Mouse (Mus musculus): Measurements from ENCODE around the gene Rad18. TPM values are rescaled to one million over a fixed set of nuclear protein-coding genes. Genes with fewer than 3 reads are reported as not detected.
"Not testable (repeated sequence)": the region's sequence is repeated elsewhere in the genome, so short reads cannot be mapped to it uniquely, and the experiment has no call there.

Gene Rad18
- polyA plus RNA-seq, 1 experiment from 2014 or later = 13.7 TPM

DNA sequence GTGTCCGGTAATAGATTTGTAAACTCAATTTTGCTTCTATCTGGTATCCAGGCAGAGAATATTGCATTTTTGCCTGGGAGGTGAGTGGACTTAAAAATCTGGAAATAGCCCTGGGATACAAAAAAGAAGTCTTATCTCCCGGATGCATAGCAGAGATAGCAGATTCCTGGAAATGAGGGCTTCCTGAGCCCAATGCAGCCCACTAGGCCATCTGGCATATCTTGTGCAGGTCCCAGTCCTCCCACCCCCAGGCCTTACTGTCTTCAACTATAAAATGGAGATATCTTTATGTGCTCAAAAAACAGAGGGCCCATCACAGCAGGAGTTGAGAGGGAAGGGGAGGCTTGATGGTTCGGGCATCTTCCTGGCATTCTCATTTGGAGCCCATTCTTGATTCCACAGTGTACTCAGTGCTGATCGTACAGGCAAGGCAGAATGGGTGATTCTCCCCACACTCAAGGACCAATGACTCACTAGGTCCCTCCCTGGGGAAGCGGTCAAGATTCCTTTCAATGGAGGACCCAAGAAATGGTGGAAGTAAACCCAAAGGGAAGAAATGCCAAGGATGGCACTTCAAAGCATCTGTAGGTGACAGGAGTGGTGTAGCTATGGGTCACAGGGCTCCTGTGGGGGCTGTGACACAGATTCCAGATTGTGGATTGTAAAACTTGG lies 24.1 kb upstream of the Rad18 start:
- 64% methylated on average over 5 of the region's 5 CpGs for WGBS
- ATAC-seq (ENCODE audit: low read depth) = 0 out of 2 replicates have a peak, but pooled peaks have one; percentile 52
- Histone ChIP-seq H3K36me3 (peaks cover 50% of the 10 kb centered on the region), H3K27me3 (no peaks in the 10 kb centered on the region), H3K4me1 (replicated peaks) (peaks cover 11% of the 10 kb centered on the region), H3K9me3 (no peaks in the 10 kb centered on the region), H3K4me3 (no peak overlapping the region), H3K4me2 (no peak overlapping the region), H3K9ac (no peak overlapping the region), H3K27ac (replicated peaks) (peak overlapping the region; percentile 70)

DNA sequence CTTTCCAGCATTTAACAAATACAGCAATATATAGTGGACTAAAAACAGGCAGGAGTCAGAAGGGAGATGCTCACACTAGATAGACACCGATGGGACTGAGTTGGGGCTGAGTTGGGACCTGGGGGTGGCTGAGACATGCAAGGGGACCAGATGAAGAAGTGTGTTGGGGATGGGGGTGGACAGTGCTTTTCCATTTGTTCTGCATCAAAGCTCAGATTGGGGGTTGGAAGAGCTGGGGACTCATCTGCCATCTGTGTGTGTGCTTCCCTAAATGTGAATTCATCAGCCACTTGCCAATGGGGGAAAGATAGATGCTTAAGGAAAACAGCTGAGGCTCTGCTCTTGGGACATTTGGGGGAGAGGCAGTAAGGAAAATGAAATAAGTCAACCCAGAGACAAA lies 23.5 kb upstream of the Rad18 start:
- H3K9ac ChIP-seq = no peak overlapping the region
- H3K4me1 ChIP-seq (replicated peaks) = peaks cover 11% of the 10 kb centered on the region
- peak; percentile 26; the same call in 1 of the 2 replicates for ATAC-seq (ENCODE audit: low read depth)
- H3K4me3 ChIP-seq = no peak overlapping the region
- H3K27ac ChIP-seq (replicated peaks) = peak overlapping the region; percentile 70
- H3K4me2 ChIP-seq = no peak overlapping the region
- H3K9me3 ChIP-seq = no peaks in the 10 kb centered on the region
- 47% methylated on average over 1 of the region's 1 CpGs for WGBS
- peaks cover 45% of the 10 kb centered on the region for H3K36me3 ChIP-seq
- H3K27me3 ChIP-seq = no peaks in the 10 kb centered on the region

DNA sequence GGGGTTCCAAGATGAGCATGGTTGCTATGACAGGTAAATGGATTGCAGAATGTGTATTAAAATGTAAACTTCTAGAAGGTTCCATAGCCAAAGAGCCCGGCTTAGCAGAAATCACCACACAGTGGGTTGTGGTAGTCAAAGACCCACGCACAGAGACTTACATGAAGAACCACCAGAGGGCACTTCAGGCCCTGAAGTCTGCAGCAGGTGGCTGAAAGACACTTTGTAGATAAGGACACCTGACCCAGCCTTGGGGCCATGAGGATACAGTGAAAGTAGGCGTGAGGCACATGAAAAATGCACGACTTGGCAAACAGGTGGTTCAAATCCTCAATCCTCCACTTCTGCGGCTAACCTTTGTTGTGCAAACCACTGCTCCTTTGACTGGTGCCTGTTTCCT lies 20.7 kb upstream of the Rad18 start:
- ATAC-seq (ENCODE audit: low read depth) = no peak

DNA sequence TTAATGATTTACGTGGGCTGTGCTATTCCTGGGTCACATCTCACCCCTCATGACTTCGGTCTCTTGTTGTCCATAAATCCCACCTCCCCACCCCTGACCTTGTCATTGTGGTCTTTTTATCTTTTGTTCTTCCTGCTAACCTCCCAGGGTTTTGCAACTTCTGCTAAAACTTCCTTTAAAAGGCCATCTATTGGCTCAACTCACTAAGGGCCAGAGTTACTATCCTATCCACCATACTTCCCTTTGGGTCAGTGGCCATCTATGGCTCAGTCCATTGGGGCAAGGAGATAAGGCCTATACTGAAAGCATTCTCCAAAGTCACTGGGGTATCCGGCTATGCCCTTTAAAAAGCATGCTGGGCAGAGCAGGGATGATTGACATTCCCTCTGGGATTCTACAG lies 17.5 kb upstream of the Rad18 start:
- Histone ChIP-seq H3K36me3 (peaks cover 4% of the 10 kb centered on the region), H3K27ac (replicated peaks) (no peak overlapping the region), H3K4me3 (no peak overlapping the region), H3K4me2 (no peak overlapping the region), H3K9ac (no peak overlapping the region), H3K27me3 (no peaks in the 10 kb centered on the region), H3K9me3 (no peaks in the 10 kb centered on the region), H3K4me1 (replicated peaks) (no peaks in the 10 kb centered on the region)
- WGBS = 80% methylated on average over 3 of the region's 3 CpGs
- no peak for ATAC-seq (ENCODE audit: low read depth)

More for the DNA sequence above, 20.7 kb upstream of the Rad18 start:
- H3K9me3 ChIP-seq = no peaks in the 10 kb centered on the region
- no peak overlapping the region for H3K9ac ChIP-seq
- peaks cover 24% of the 10 kb centered on the region for H3K36me3 ChIP-seq
- peaks cover 11% of the 10 kb centered on the region for H3K4me1 ChIP-seq (replicated peaks)
- H3K27me3 ChIP-seq = no peaks in the 10 kb centered on the region
- H3K27ac ChIP-seq (replicated peaks) = no peak overlapping the region
- no peak overlapping the region for H3K4me3 ChIP-seq
- H3K4me2 ChIP-seq = no peak overlapping the region
- WGBS = 61% methylated on average over 5 of the region's 5 CpGs

DNA sequence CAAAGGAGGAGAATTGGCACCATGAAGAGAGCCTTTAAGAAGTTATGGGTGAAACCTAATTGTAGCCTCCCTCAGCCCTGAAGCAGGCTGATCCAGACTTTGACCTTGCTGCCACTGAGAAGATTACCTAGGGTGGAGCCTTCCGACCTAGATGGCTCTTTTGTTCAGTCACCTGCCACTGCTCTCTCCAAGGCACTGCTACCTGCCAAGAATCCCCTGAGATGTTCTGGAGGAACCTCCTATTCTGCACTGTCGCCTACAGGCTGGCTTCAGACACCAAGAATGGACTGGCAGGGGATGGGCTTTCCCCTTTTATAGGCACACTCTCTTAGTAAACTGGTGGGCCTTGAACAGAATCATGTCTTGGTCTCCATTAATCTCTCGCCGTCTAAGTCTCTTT lies 5.8 kb upstream of the Rad18 start:
- not testable (repeated sequence) for H3K27me3 ChIP-seq; H3K4me1 ChIP-seq (replicated peaks); ATAC-seq (ENCODE audit: low read depth); H3K27ac ChIP-seq (replicated peaks); H3K4me2 ChIP-seq; H3K9ac ChIP-seq; H3K9me3 ChIP-seq; H3K4me3 ChIP-seq; H3K36me3 ChIP-seq
- 92% methylated on average over 4 of the region's 4 CpGs for WGBS

DNA sequence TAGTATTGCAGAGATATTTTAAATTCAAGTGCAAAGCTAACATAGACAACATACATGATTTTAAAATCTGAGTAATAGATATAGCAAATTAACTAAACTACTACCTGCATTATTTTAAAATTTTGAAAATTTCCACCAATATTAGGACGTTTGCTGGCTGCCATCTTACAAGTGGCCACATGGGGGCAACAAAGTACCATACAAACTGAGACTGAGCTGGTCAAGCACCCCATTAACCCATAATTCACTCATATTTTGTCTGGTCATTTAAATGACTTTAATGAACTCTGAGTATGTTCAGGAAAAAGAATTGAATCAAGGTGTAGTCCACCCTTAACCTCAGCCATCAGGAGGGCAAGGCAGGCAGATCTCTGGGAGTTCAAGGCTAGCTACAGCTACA lies 3.9 kb upstream of the Rad18 start:
- no peak overlapping the region for H3K27ac ChIP-seq (replicated peaks)
- H3K27me3 ChIP-seq = peaks cover 5% of the 10 kb centered on the region; the same call in 1 of the 2 replicates
- no peak overlapping the region for H3K4me3 ChIP-seq
- H3K9ac ChIP-seq = no peak overlapping the region
- WGBS = 0% methylated on average over 1 of the region's 1 CpGs
- no peaks in the 10 kb centered on the region for H3K36me3 ChIP-seq
- H3K9me3 ChIP-seq = no peaks in the 10 kb centered on the region
- no peak overlapping the region for H3K4me2 ChIP-seq
- no peak for ATAC-seq (ENCODE audit: low read depth)
- H3K4me1 ChIP-seq (replicated peaks) = peaks cover 10% of the 10 kb centered on the region

DNA sequence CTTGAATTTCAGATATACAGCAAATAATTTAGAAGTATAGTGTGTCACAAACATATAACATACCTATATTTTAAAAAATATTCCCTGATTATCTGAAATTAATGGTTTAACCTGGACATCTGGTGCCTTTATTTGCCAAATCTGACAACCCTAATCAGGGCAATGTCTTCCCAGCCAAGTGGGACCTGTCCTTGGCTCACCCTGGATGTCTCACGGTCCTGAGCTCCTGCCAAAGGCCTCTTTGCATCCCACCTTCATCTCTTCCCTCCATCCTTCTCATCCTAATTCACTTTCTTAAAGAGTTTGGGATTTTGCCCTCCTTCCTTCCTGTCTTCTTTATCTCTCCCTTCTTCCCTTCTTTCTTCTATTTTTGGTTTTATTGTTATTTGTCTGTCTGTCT lies 2.6 kb upstream of the Rad18 start:
- Histone ChIP-seq H3K4me2 (no peak overlapping the region), H3K27me3 (peaks cover 5% of the 10 kb centered on the region; the same call in 1 of the 2 replicates), H3K4me1 (replicated peaks) (peaks cover 10% of the 10 kb centered on the region), H3K9me3 (no peaks in the 10 kb centered on the region), H3K4me3 (no peak overlapping the region), H3K27ac (replicated peaks) (no peak overlapping the region), H3K9ac (no peak overlapping the region), H3K36me3 (no peaks in the 10 kb centered on the region)
- no peak for ATAC-seq (ENCODE audit: low read depth)
- WGBS = 68% methylated on average over 1 of the region's 1 CpGs

DNA sequence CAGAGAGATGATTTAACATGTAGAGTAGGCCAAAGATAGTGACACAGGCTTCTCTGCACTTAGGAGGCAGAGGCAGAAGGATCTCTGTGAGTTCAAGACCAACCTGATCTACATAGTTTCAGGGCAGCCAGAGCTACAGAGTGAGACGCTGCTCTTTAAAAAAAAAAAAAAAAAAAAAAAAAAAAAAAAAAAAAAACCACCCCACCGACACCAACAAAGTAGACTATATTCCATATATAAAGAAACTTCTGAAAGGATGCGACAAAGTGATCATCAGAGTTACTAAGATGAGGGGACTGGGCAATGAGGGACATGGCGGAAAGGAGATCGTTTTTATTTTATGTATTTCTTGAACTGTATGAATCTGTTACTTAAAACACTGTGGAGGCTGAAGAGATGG lies 2.0 kb downstream of the Rad18 start:
- H3K9me3 ChIP-seq = no peaks in the 10 kb centered on the region
- H3K4me1 ChIP-seq (replicated peaks) = peaks cover 10% of the 10 kb centered on the region
- H3K9ac ChIP-seq = no peak overlapping the region
- 92% methylated on average over 5 of the region's 5 CpGs for WGBS
- no peak for ATAC-seq (ENCODE audit: low read depth)
- peaks cover 5% of the 10 kb centered on the region; the same call in 1 of the 2 replicates for H3K27me3 ChIP-seq
- no peak overlapping the region for H3K4me3 ChIP-seq
- no peak overlapping the region for H3K4me2 ChIP-seq
- no peaks in the 10 kb centered on the region for H3K36me3 ChIP-seq
- H3K27ac ChIP-seq (replicated peaks) = no peak overlapping the region

DNA sequence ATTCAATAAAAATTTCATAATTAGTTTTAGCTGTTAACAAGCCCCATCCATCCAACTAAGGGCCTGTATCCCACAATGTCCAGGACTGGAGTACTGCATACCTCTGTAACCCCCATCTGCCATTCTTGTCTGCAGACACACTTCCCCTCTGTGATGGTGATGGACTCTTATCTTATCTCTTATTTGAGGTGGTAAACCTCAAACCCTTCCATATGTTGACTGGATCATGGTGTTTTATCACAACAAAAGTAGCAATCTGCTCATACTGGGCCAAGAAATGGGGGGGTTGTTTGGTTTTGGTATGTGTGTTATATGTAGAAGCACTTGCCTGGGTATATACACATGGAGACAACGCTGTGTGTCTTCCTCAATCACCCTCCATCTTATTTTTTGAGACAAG lies 5.0 kb downstream of the Rad18 start:
- 100% methylated on average over 1 of the region's 1 CpGs for WGBS
- no peaks in the 10 kb centered on the region for H3K27me3 ChIP-seq
- no peak overlapping the region for H3K4me2 ChIP-seq
- H3K36me3 ChIP-seq = no peaks in the 10 kb centered on the region
- H3K27ac ChIP-seq (replicated peaks) = no peak overlapping the region
- H3K9ac ChIP-seq = no peak overlapping the region
- H3K9me3 ChIP-seq = no peaks in the 10 kb centered on the region
- H3K4me1 ChIP-seq (replicated peaks) = peaks cover 7% of the 10 kb centered on the region
- no peak overlapping the region for H3K4me3 ChIP-seq
- no peak for ATAC-seq (ENCODE audit: low read depth)

DNA sequence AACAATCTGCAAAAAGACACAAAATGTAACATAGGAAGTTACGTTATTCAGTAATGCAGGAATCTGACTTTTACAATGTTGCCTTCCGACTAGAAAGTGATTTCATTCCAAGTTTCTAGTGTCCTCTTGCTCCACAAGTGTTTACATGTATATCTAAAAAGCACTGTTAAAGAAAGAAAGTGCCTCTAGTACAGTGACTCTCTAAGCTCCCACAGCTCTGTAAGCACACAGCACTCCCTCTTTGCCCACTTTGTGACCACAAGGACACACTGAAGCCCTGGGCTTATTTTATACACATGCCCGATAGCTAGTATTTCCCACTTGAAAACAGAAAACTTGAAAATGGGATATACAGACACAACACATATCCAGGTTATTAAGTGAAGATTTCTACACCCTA lies 8.5 kb downstream of the Rad18 start:
- Histone ChIP-seq H3K27me3 (no peaks in the 10 kb centered on the region), H3K4me1 (replicated peaks) (no peaks in the 10 kb centered on the region), H3K9me3 (no peaks in the 10 kb centered on the region), H3K36me3 (no peaks in the 10 kb centered on the region), H3K27ac (replicated peaks) (no peak overlapping the region), H3K9ac (no peak overlapping the region), H3K4me2 (no peak overlapping the region), H3K4me3 (no peak overlapping the region)
- ATAC-seq (ENCODE audit: low read depth) = no peak
- 96% methylated on average over 3 of the region's 3 CpGs for WGBS

DNA sequence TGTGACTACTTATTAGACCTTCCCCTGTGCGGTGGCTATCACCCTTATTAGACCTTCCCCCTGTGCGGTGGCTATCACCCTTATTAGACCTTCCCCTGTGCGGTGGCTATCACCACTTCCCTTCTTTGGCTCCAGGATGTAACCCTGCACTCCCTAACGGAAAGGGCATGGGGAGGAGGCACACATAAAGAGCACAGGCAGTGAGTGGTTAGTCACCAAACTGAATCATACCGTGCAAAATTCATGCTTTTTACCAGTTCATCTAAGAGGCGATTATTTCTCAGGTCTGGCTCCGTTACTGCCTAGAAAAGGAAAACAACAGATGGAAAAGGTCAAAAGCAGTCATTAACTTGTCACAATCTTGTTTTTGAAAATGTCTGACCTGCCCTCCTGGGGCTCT lies 10.0 kb downstream of the Rad18 start:
- 83% methylated on average over 7 of the region's 7 CpGs for WGBS
- Histone ChIP-seq H3K4me2 (no peak overlapping the region), H3K4me3 (no peak overlapping the region), H3K9ac (no peak overlapping the region), H3K9me3 (no peaks in the 10 kb centered on the region), H3K36me3 (no peaks in the 10 kb centered on the region), H3K27me3 (no peaks in the 10 kb centered on the region), H3K4me1 (replicated peaks) (no peaks in the 10 kb centered on the region), H3K27ac (replicated peaks) (no peak overlapping the region)
- no peak for ATAC-seq (ENCODE audit: low read depth)

DNA sequence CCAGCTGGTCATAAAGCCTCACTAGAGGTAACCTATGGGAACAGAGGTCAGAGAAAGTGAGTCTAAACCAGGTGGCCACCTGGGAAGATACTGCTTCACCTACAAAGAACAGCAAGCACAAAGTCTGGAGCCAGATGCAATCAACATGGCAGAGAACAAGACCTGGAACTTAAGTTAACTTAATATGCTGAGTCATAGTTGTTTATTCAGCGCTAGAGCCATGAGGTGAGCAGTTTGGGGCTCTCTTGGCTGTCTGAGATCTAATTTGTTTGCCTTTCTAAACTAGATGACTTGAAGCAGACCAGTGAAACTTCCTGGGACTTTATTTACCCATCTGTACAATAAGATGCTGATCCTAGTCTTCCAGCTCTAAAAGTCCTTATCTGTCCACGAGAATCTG lies 12.4 kb downstream of the Rad18 start:
- no peak overlapping the region for H3K4me2 ChIP-seq
- no peak overlapping the region for H3K9ac ChIP-seq
- ATAC-seq (ENCODE audit: low read depth) = no peak
- H3K36me3 ChIP-seq = no peaks in the 10 kb centered on the region; the same call in 1 of the 2 replicates
- no peaks in the 10 kb centered on the region for H3K4me1 ChIP-seq (replicated peaks)
- H3K4me3 ChIP-seq = no peak overlapping the region
- H3K9me3 ChIP-seq = no peaks in the 10 kb centered on the region
- no peak overlapping the region for H3K27ac ChIP-seq (replicated peaks)
- H3K27me3 ChIP-seq = no peaks in the 10 kb centered on the region
- 89% methylated on average over 2 of the region's 2 CpGs for WGBS

DNA sequence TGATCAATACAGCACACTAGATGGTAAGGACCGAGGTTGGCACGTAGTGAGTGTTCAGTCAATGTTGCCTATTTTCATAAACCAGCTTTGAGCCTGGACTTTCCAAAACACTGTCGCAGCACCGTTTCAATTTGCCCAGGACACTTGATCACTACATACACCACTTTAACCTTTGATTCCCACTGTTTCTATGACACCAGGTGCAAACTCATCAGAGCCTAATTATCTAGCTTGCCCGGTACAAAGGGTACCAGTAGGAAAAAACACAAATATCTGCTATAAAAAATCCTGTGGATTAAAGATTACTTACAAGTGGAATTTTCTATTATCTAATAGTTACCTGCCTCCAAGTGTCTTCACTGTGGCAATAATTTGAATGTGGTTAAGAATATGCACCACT lies 64.4 kb downstream of the Rad18 start:
- WGBS = 92% methylated on average over 5 of the region's 5 CpGs
- no peak overlapping the region for H3K4me3 ChIP-seq

More for the DNA sequence above, 64.4 kb downstream of the Rad18 start:
- no peaks in the 10 kb centered on the region for H3K27me3 ChIP-seq
- no peak overlapping the region for H3K9ac ChIP-seq
- no peak overlapping the region for H3K27ac ChIP-seq (replicated peaks)
- no peaks in the 10 kb centered on the region for H3K36me3 ChIP-seq
- H3K4me1 ChIP-seq (replicated peaks) = no peaks in the 10 kb centered on the region
- H3K9me3 ChIP-seq = no peaks in the 10 kb centered on the region
- no peak for ATAC-seq (ENCODE audit: low read depth)
- no peak overlapping the region for H3K4me2 ChIP-seq
